ENCODE assay signal across 9 mouse cellular contexts in genomic region chr16:20476857-20477256, GRCm38 (mm10). TPM values are rescaled to one million over a fixed set of nuclear protein-coding genes. Genes with fewer than 3 reads are reported as not detected.
DNase-seq lines count a peak whose midpoint lies in the region; ATAC-seq and TF ChIP-seq lines count a peak whose summit lies in the region.
"Had no signal": no experiment of that assay in that cellular context is flagged by ENCODE, and none has a peak within 500 bp of the region (broad histone marks: within the 10 kb centered on the region; RNA-seq: fewer than 3 reads in every experiment).

No protein-coding gene starts in this region.

- 29% methylated on average over 1 of the region's 1 CpGs for WGBS in lung, postnatal 0 days

- TF ChIP-seq EP300 in lung, postnatal 0 days (IDR thresholded peaks at IDR 0.05) = peak; percentile 81

- H3K9me3 ChIP-seq in lung, postnatal 0 days (ENCODE audit: low read length) = no peaks in the 10 kb centered on the region

- TF ChIP-seq CTCF in lung, postnatal 0 days (IDR thresholded peaks at IDR 0.05) = no peak

- H3K27ac ChIP-seq in lung, postnatal 0 days (ENCODE audit: low read length) = peak overlapping the region; percentile 73
- H3K27ac ChIP-seq: macrophage had no signal

- H3K4me1 ChIP-seq in lung, postnatal 0 days (ENCODE audit: insufficient read depth, low read depth, low read length) = no peaks in the 10 kb centered on the region

- peak; percentile 94 for ATAC-seq in lung, postnatal 0 days
- ATAC-seq in inflammation-experienced regulatory T-cells, adult 6 months = no peak

- no peaks in the 10 kb centered on the region for H3K27me3 ChIP-seq in lung, postnatal 0 days (replicated peaks; ENCODE audit: insufficient read depth, low read length)

- intact Hi-C loops in gastrocnemius, postnatal 14 days (cut with DNase I; ENCODE audit: low total_unique reads) = no loop called here

- H3K4me3 ChIP-seq in lung, postnatal 0 days (ENCODE audit: low read depth, low read length) = no peak overlapping the region

- H3K9ac ChIP-seq in lung, postnatal 0 days (replicated peaks; ENCODE audit: low read depth) = no peak overlapping the region

- H3K4me2 ChIP-seq in lung, postnatal 0 days (replicated peaks; ENCODE audit: low read depth, low read length) = no peak overlapping the region

- DNase-seq in gastrocnemius, postnatal 14 days = peak; percentile 8
- no peak for DNase-seq in gastrocnemius, postnatal 10 days
- DNase-seq in adrenal gland, postnatal 36 days = peak; percentile 73 to 76
- DNase-seq in heart, postnatal 4 days = peak; percentile 88
- DNase-seq in lung, postnatal 0 days (ENCODE audit: low spot score) = peak; percentile 87
- DNase-seq in left cerebral cortex, adult 9 months (ENCODE audit: low spot score in 2 of 2) = no peak
- DNase-seq in embryo, embryonic 10.5 days (ENCODE audit: low spot score) = no peak

- no peaks in the 10 kb centered on the region for H3K36me3 ChIP-seq in lung, postnatal 0 days (ENCODE audit: insufficient read depth, low read length)

RNA-seq across cellular contexts. Expression of gene Eif2b5, which starts 21.8 kb away (rescaled TPM):
- total RNA-seq in gastrocnemius, postnatal 14 days (2021) = 10 to 100 TPM; 43.0 to 44.9 TPM
- total RNA-seq in gastrocnemius, postnatal 10 days (2021) = 10 to 100 TPM; 45.1 to 46.1 TPM
- 10 to 100 TPM; 62.4 to 62.6 TPM for total RNA-seq in adrenal gland, postnatal 36 days (2021)
- total RNA-seq in heart, postnatal 4 days (2021) = 10 to 100 TPM; 55.9 to 59.8 TPM
- 46.9 and 51.1 TPM in 2 replicates for polyA plus RNA-seq in lung, postnatal 0 days (2015; fragmentation: Nextera tagmentation; extraction: Ambion mirVana)
- polyA plus RNA-seq in inflammation-experienced regulatory T-cells, adult 6 months (2017; shearing (Covaris generic)) = 10 to 100 TPM; 13.1 to 19.0 (median 14.8) TPM

RNA-seq across cellular contexts. Expression of gene Dvl3, which starts 39.9 kb away (rescaled TPM):
- 10 to 100 TPM; 28.2 to 31.0 TPM for total RNA-seq in gastrocnemius, postnatal 14 days (2021)
- 10 to 100 TPM; 36.3 to 44.4 TPM for total RNA-seq in gastrocnemius, postnatal 10 days (2021)
- 10 to 100 TPM; 40.7 to 45.2 TPM for total RNA-seq in adrenal gland, postnatal 36 days (2021)
- total RNA-seq in heart, postnatal 4 days (2021) = 10 to 100 TPM; 70.6 to 73.1 TPM
- 10.3 and 10.5 TPM in 2 replicates for polyA plus RNA-seq in lung, postnatal 0 days (2015; fragmentation: Nextera tagmentation; extraction: Ambion mirVana)
- 10 to 100 TPM; 10.9 to 19.2 (median 12.4) TPM for polyA plus RNA-seq in inflammation-experienced regulatory T-cells, adult 6 months (2017; shearing (Covaris generic))

RNA-seq across cellular contexts. Expression of gene Abcc5, which starts 50.7 kb away (rescaled TPM):
- total RNA-seq in gastrocnemius, postnatal 14 days (2021) = 10 to 100 TPM; 42.6 to 43.0 TPM
- 10 to 100 TPM; 46.2 to 60.9 TPM for total RNA-seq in gastrocnemius, postnatal 10 days (2021)
- 10 to 100 TPM; 59.4 to 78.0 TPM for total RNA-seq in adrenal gland, postnatal 36 days (2021)
- 10 to 100 TPM; 56.2 to 58.6 TPM for total RNA-seq in heart, postnatal 4 days (2021)
- polyA plus RNA-seq in lung, postnatal 0 days (2015; fragmentation: Nextera tagmentation; extraction: Ambion mirVana) = 57.4 and 71.6 TPM in 2 replicates
- polyA plus RNA-seq in inflammation-experienced regulatory T-cells, adult 6 months (2017; shearing (Covaris generic)) = 10 to 100 TPM; 20.5 to 39.1 (median 35.7) TPM

RNA-seq across cellular contexts. Expression of gene Ap2m1, which starts 58.4 kb away (rescaled TPM):
- total RNA-seq in gastrocnemius, postnatal 14 days (2021) = 100 to 1,000 TPM; 127 to 134 TPM
- total RNA-seq in gastrocnemius, postnatal 10 days (2021) = 100 to 1,000 TPM; 170 to 199 TPM
- 100 to 1,000 TPM; 279 to 383 TPM for total RNA-seq in adrenal gland, postnatal 36 days (2021)
- total RNA-seq in heart, postnatal 4 days (2021) = 100 to 1,000 TPM; 283 to 296 TPM
- 402 and 427 TPM in 2 replicates for polyA plus RNA-seq in lung, postnatal 0 days (2015; fragmentation: Nextera tagmentation; extraction: Ambion mirVana)
- 100 to 1,000 TPM; 494 to 560 (median 499) TPM for polyA plus RNA-seq in inflammation-experienced regulatory T-cells, adult 6 months (2017; shearing (Covaris generic))

Comparison
In these comparisons a context has a peak if more than half of its experiments do, and no peak if none do; other contexts are left out.
1. DNase-seq: peak in gastrocnemius, postnatal 14 days (single experiment), adrenal gland, postnatal 36 days (2 of 2), heart, postnatal 4 days (single experiment) and lung, postnatal 0 days (single experiment); none in gastrocnemius, postnatal 10 days (single experiment), left cerebral cortex, adult 9 months (0 of 2) and embryo, embryonic 10.5 days (single experiment).